Mouse (Mus musculus) embryonic fibroblast, embryonic 13.5 days (primary cell): ENCODE results near the gene Rora.

ENCODE experiments used
- CTCF ChIP-seq: IDR thresholded peaks from 2 replicates; pipeline ENCODE4 v1.5.1; 2011; ENCODE audit warnings: mild to moderate bottlenecking, control low read depth, low read length, moderate library complexity, borderline replicate concordance; ENCODE audit not compliant: insufficient read depth
- POLR2A ChIP-seq: IDR thresholded peaks from 2 replicates; pipeline ENCODE4 v1.6.1; 2011; ENCODE audit warnings: low read depth, mild to moderate bottlenecking, control low read depth, low read length, moderate library complexity

- TF ChIP-seq POLR2A (no peak), CTCF (no peak)
Measured at GRCm38 (mm10) chr9:69430531-69430930, 776.9 kb downstream of the Rora start.
